In genomic region chr16:43174815-43175214, GRCm38 (mm10) we compare ENCODE assay signal across 19 mouse cellular contexts.
DNase-seq lines count a peak whose midpoint lies in the region; ATAC-seq and TF ChIP-seq lines count a peak whose summit lies in the region.
"Had no signal": no experiment of that assay in that cellular context is flagged by ENCODE, and none has a peak within 500 bp of the region (broad histone marks: within the 10 kb centered on the region; RNA-seq: fewer than 3 reads in every experiment).

No protein-coding gene starts in this region.

- H3K9ac ChIP-seq in forebrain, embryonic 16.5 days (replicated peaks; ENCODE audit: low read depth, low read length): no peak overlapping the region
- no peak overlapping the region for H3K9ac ChIP-seq in forebrain, embryonic 15.5 days (replicated peaks)
- no peak overlapping the region for H3K9ac ChIP-seq in midbrain, embryonic 11.5 days (ENCODE audit: low read length)
- H3K9ac ChIP-seq in midbrain, postnatal 0 days (replicated peaks; ENCODE audit: low read length, poor library complexity, severe bottlenecking): no peak overlapping the region
- H3K9ac ChIP-seq: embryonic facial prominence, embryonic 12.5 days; forebrain, embryonic 13.5 days; forebrain, postnatal 0 days had no signal

- H3K9me3 ChIP-seq in forebrain, embryonic 16.5 days (ENCODE audit: control insufficient read depth, low read length): no peaks in the 10 kb centered on the region
- H3K9me3 ChIP-seq in forebrain, embryonic 15.5 days: no peaks in the 10 kb centered on the region
- no peaks in the 10 kb centered on the region for H3K9me3 ChIP-seq in midbrain, embryonic 11.5 days (ENCODE audit: control insufficient read depth, low read length)
- no peaks in the 10 kb centered on the region for H3K9me3 ChIP-seq in midbrain, postnatal 0 days (ENCODE audit: low read length)
- H3K9me3 ChIP-seq: embryonic facial prominence, embryonic 10.5 days; embryonic facial prominence, embryonic 12.5 days; forebrain, embryonic 13.5 days; G1E had no signal

- WGBS in forebrain, embryonic 16.5 days: 91% methylated on average over 2 of the region's 2 CpGs
- 88% methylated on average over 2 of the region's 2 CpGs for WGBS in forebrain, embryonic 15.5 days
- 90% methylated on average over 2 of the region's 2 CpGs for WGBS in midbrain, embryonic 11.5 days
- 95% methylated on average over 2 of the region's 2 CpGs for WGBS in midbrain, postnatal 0 days

- 0 out of 2 replicates have a peak, but pooled peaks have one; percentile 40 for ATAC-seq in forebrain, embryonic 16.5 days
- ATAC-seq in forebrain, embryonic 15.5 days (replicated peaks): no peak
- ATAC-seq in midbrain, embryonic 11.5 days (ENCODE audit: low FRiP score): no peak
- no peak for ATAC-seq in midbrain, postnatal 0 days (ENCODE audit: low FRiP score)
- ATAC-seq: forebrain, embryonic 13.5 days; forebrain, postnatal 0 days; Patski had no signal

- no peak overlapping the region for H3K27ac ChIP-seq in forebrain, embryonic 16.5 days (ENCODE audit: low read length)
- H3K27ac ChIP-seq in forebrain, embryonic 15.5 days (replicated peaks): no peak overlapping the region
- H3K27ac ChIP-seq in layer of hippocampus, adult 2 months: peak overlapping the region; percentile 54; the same call in 1 of the 2 replicates
- H3K27ac ChIP-seq in midbrain, embryonic 11.5 days (ENCODE audit: low read depth, low read length): no peak overlapping the region
- no peak overlapping the region for H3K27ac ChIP-seq in midbrain, postnatal 0 days (ENCODE audit: low read depth, low read length)
- H3K27ac ChIP-seq: embryonic facial prominence, embryonic 10.5 days; embryonic facial prominence, embryonic 12.5 days; forebrain, embryonic 13.5 days had no signal

- H3K4me2 ChIP-seq in forebrain, embryonic 16.5 days (ENCODE audit: low read length): no peak overlapping the region
- H3K4me2 ChIP-seq in forebrain, embryonic 15.5 days (replicated peaks): no peak overlapping the region
- H3K4me2 ChIP-seq in midbrain, embryonic 11.5 days: no peak overlapping the region
- no peak overlapping the region for H3K4me2 ChIP-seq in midbrain, postnatal 0 days (ENCODE audit: low read depth, low read length, poor library complexity, severe bottlenecking)
- H3K4me2 ChIP-seq: embryonic facial prominence, embryonic 12.5 days; forebrain, embryonic 13.5 days had no signal

- H3K4me3 ChIP-seq in forebrain, embryonic 16.5 days (replicated peaks; ENCODE audit: low read length): no peak overlapping the region
- H3K4me3 ChIP-seq in forebrain, embryonic 15.5 days: no peak overlapping the region
- no peak overlapping the region for H3K4me3 ChIP-seq in layer of hippocampus, adult 2 months
- H3K4me3 ChIP-seq in midbrain, embryonic 11.5 days (ENCODE audit: low read depth, low read length): no peak overlapping the region
- H3K4me3 ChIP-seq in midbrain, postnatal 0 days (ENCODE audit: low read depth, low read length): no peak overlapping the region
- H3K4me3 ChIP-seq: embryonic facial prominence, embryonic 10.5 days; embryonic facial prominence, embryonic 12.5 days; forebrain, embryonic 13.5 days had no signal

- no peaks in the 10 kb centered on the region for H3K27me3 ChIP-seq in forebrain, embryonic 16.5 days (replicated peaks; ENCODE audit: control insufficient read depth, insufficient read depth, low read length)
- no peaks in the 10 kb centered on the region for H3K27me3 ChIP-seq in forebrain, embryonic 15.5 days
- no peaks in the 10 kb centered on the region for H3K27me3 ChIP-seq in midbrain, embryonic 11.5 days (ENCODE audit: control insufficient read depth, insufficient read depth, low read length)
- H3K27me3 ChIP-seq in midbrain, postnatal 0 days (ENCODE audit: insufficient read depth, low read length): no peaks in the 10 kb centered on the region
- H3K27me3 ChIP-seq: embryonic facial prominence, embryonic 12.5 days; forebrain, embryonic 13.5 days; Patski had no signal

- no peak for TF ChIP-seq CTCF in layer of hippocampus, adult 2 months (conservative IDR thresholded peaks at IDR 0.05)
- TF ChIP-seq CTCF in midbrain, postnatal 0 days (IDR thresholded peaks at IDR 0.05): no peak

- H3K4me1 ChIP-seq in forebrain, embryonic 16.5 days (replicated peaks; ENCODE audit: control insufficient read depth, insufficient read depth, low read length): no peaks in the 10 kb centered on the region
- 0 out of 2 replicates have a peak, but pooled peaks cover 3% of the 10 kb centered on the region for H3K4me1 ChIP-seq in forebrain, embryonic 15.5 days
- H3K4me1 ChIP-seq in midbrain, embryonic 11.5 days (ENCODE audit: control insufficient read depth, insufficient read depth, low read length): peaks cover 3% of the 10 kb centered on the region; the same call in 1 of the 2 replicates
- no peaks in the 10 kb centered on the region for H3K4me1 ChIP-seq in midbrain, postnatal 0 days (ENCODE audit: insufficient read depth, low read length)
- H3K4me1 ChIP-seq: embryonic facial prominence, embryonic 10.5 days; embryonic facial prominence, embryonic 12.5 days had no signal

- H3K36me3 ChIP-seq in forebrain, embryonic 16.5 days (ENCODE audit: control insufficient read depth, insufficient read depth): no peaks in the 10 kb centered on the region
- H3K36me3 ChIP-seq in forebrain, embryonic 15.5 days: no peaks in the 10 kb centered on the region
- H3K36me3 ChIP-seq in midbrain, embryonic 11.5 days (ENCODE audit: control insufficient read depth, insufficient read depth, low read length): no peaks in the 10 kb centered on the region
- no peaks in the 10 kb centered on the region for H3K36me3 ChIP-seq in midbrain, postnatal 0 days (ENCODE audit: insufficient read depth, low read length)
- H3K36me3 ChIP-seq: embryonic facial prominence, embryonic 10.5 days; embryonic facial prominence, embryonic 12.5 days; G1E had no signal

- peak in 1 of 2 experiments; percentile 44 for DNase-seq in layer of hippocampus, adult 2 months (ENCODE audit: low spot score in 2 of 2)
- no peak for DNase-seq in layer of hippocampus, adult 9-10 months (ENCODE audit: low spot score)
- DNase-seq in midbrain, embryonic 11.5 days (ENCODE audit: low spot score, missing footprints): peak; percentile 80
- no peak for DNase-seq in midbrain, postnatal 0 days (ENCODE audit: low spot score)
- peak; percentile 38 for DNase-seq in brain, adult 2 months (ENCODE audit: low read depth, low spot score)
- DNase-seq in T-cell, adult 2 months (ENCODE audit: low spot score): no peak
- DNase-seq: adrenal gland, adult 2 months; adrenal gland, postnatal 10 days; adrenal gland, postnatal 25 days; cerebellum, adult 11-12 months; cerebellum, adult 9-10 months; forebrain, postnatal 0 days had no signal

Comparison
In these comparisons a context has a peak if more than half of its experiments do, and no peak if none do; other contexts are left out.
1. DNase-seq: peak in midbrain, embryonic 11.5 days (single experiment) and brain, adult 2 months (single experiment); none in layer of hippocampus, adult 9-10 months (single experiment), midbrain, postnatal 0 days (single experiment) and T-cell, adult 2 months (single experiment).